Mouse (Mus musculus) neural tube, embryonic 13.5 days (tissue): ENCODE results near the gene Hacd3. TPM values are rescaled to one million over a fixed set of nuclear protein-coding genes. Genes with fewer than 3 reads are reported as not detected.

Source experiments
- ATAC-seq: fragments of 200-750 bp; cut with Nextera tagmentation; 2 replicates; pipeline ENCODE4 v1.8.0; 2017; ENCODE audit warnings: low read depth, mild to moderate bottlenecking, moderate TSS enrichment, moderate library complexity
- H3K27ac ChIP-seq: fragments of 300-500 bp; sonication (generic); replicated peaks from 2 replicates; pipeline ENCODE4 v1.5.1; 2015; ENCODE audit warnings: moderate library complexity, mild to moderate bottlenecking, inconsistent platforms
- H3K27me3 ChIP-seq: fragments of 300-500 bp; sonication (generic); 2 replicates; pipeline ENCODE4 v1.6.1; 2015; ENCODE audit warnings: mild to moderate bottlenecking, inconsistent platforms
- H3K36me3 ChIP-seq: fragments of 300-500 bp; sonication (generic); 2 replicates; pipeline ENCODE4 v1.6.1; 2015; ENCODE audit warnings: mild to moderate bottlenecking, inconsistent platforms
- H3K4me1 ChIP-seq: fragments of 300-500 bp; sonication (generic); replicated peaks from 2 replicates; pipeline ENCODE4 v1.6.1; 2015; ENCODE audit warnings: inconsistent platforms
- H3K4me2 ChIP-seq: fragments of 300-500 bp; sonication (generic); 2 replicates; pipeline ENCODE4 v1.6.1; 2015; ENCODE audit warnings: inconsistent platforms, mild to moderate bottlenecking, moderate library complexity
- H3K4me3 ChIP-seq: fragments of 300-500 bp; sonication (generic); 2 replicates; pipeline ENCODE4 v1.5.1; 2015; ENCODE audit warnings: mild to moderate bottlenecking, inconsistent platforms
- H3K9ac ChIP-seq: fragments of 300-500 bp; sonication (generic); 2 replicates; pipeline ENCODE4 v1.6.1; 2015; ENCODE audit warnings: moderate library complexity, mild to moderate bottlenecking, inconsistent platforms
- H3K9me3 ChIP-seq: fragments of 300-500 bp; sonication (generic); 2 replicates; pipeline ENCODE4 v1.6.1; 2016; ENCODE audit warnings: inconsistent platforms
- WGBS: fragments of 180-500 bp; shearing (Covaris S2); methylation state at CpG from one replicate; pipeline ENCODE4 v1.1.7; 2015; 5-methylcytosine and 5-hydroxymethylcytosine counted together
- polyA plus RNA-seq: library from polyadenylated mRNA; unstranded; fragments of >200 nt; fragmentation: Nextera tagmentation; extraction: Ambion mirVana; gene quantifications from 2 replicates; pipeline ENCODE4 v1.2.1, GENCODE M21; 2015

The Hacd3 gene
- polyA plus RNA-seq, 1 experiment from 2014 or later, result 203 TPM

GRCm38 (mm10) chr9:64980548-64980947 lies 40.9 kb downstream of the Hacd3 start:
- WGBS, result 86% methylated on average over 3 of the region's 3 CpGs
- no peak for ATAC-seq
- no peak overlapping the region for H3K27ac ChIP-seq
- no peak overlapping the region for H3K4me2 ChIP-seq
- peaks cover 95% of the 10 kb centered on the region for H3K36me3 ChIP-seq
- H3K9me3 ChIP-seq, result no peaks in the 10 kb centered on the region
- H3K4me1 ChIP-seq, result no peaks in the 10 kb centered on the region
- H3K4me3 ChIP-seq, result no peak overlapping the region
- H3K9ac ChIP-seq, result no peak overlapping the region
- no peaks in the 10 kb centered on the region for H3K27me3 ChIP-seq

- Histone ChIP-seq H3K4me1 (peaks cover 23% of the 10 kb centered on the region), H3K27ac (peak overlapping the region; percentile 87), H3K4me2 (peak overlapping the region; percentile 74), H3K36me3 (peaks cover 34% of the 10 kb centered on the region), H3K9me3 (no peaks in the 10 kb centered on the region), H3K27me3 (no peaks in the 10 kb centered on the region), H3K4me3 (peak overlapping the region; percentile 73), H3K9ac (peak overlapping the region; percentile 88)
- ATAC-seq, result peak; percentile 83
- 0% methylated on average over 17 of the region's 17 CpGs for WGBS
Observed at GRCm38 (mm10) chr9:64960978-64961320, 60.5 kb downstream of the Hacd3 start.

- WGBS, result 5% methylated on average over 29 of the region's 29 CpGs
Observed at GRCm38 (mm10) chr9:64960117-64960977, 61.1 kb downstream of the Hacd3 start, which contains the start of gene Ints14. Gene Ints14 (plus strand): TSS chr9:64960905.

GRCm38 (mm10) chr9:64957276-64957675 lies 64.2 kb downstream of the Hacd3 start:
- peaks cover 6% of the 10 kb centered on the region; the same call in 1 of the 2 replicates for H3K27me3 ChIP-seq
- H3K4me1 ChIP-seq, result peaks cover 19% of the 10 kb centered on the region
- no peak overlapping the region for H3K9ac ChIP-seq
- no peak for ATAC-seq
- no peak overlapping the region for H3K4me3 ChIP-seq
- H3K4me2 ChIP-seq, result no peak overlapping the region
- WGBS, result 85% methylated on average over 3 of the region's 3 CpGs
- no peaks in the 10 kb centered on the region for H3K9me3 ChIP-seq
- H3K27ac ChIP-seq, result no peak overlapping the region
- 0 out of 2 replicates have a peak, but pooled peaks cover under 1% of the 10 kb centered on the region for H3K36me3 ChIP-seq

More at GRCm38 (mm10) chr9:64960117-64960977, 61.1 kb downstream of the Hacd3 start, which contains the start of gene Ints14:
- H3K27ac ChIP-seq, result peak within 1 kb of the TSS; percentile 87
- H3K4me2 ChIP-seq, result peak within 1 kb of the TSS; percentile 74
- H3K9me3 ChIP-seq, result no peaks in the 10 kb centered on the region
- peaks cover 28% of the 10 kb centered on the region for H3K36me3 ChIP-seq
- peak within 1 kb of the TSS; percentile 88 for H3K9ac ChIP-seq
- peak; percentile 98 for ATAC-seq
- H3K4me1 ChIP-seq, result peaks cover 23% of the 10 kb centered on the region
- H3K4me3 ChIP-seq, result peak within 1 kb of the TSS; percentile 73
- H3K27me3 ChIP-seq, result no peaks in the 10 kb centered on the region

GRCm38 (mm10) chr9:64956337-64956736 lies 65.2 kb downstream of the Hacd3 start:
- WGBS, result 26% methylated on average over 12 of the region's 12 CpGs
- Histone ChIP-seq H3K9ac (no peak overlapping the region), H3K27ac (peak overlapping the region; percentile 61)

GRCm38 (mm10) chr9:64953190-64953589 lies 68.3 kb downstream of the Hacd3 start:
- 87% methylated on average over 7 of the region's 7 CpGs for WGBS
- H3K36me3 ChIP-seq, result no peaks in the 10 kb centered on the region

More at GRCm38 (mm10) chr9:64956337-64956736, 65.2 kb downstream of the Hacd3 start:
- ATAC-seq, result no peak
- Histone ChIP-seq H3K9me3 (no peaks in the 10 kb centered on the region), H3K4me3 (no peak overlapping the region), H3K36me3 (no peaks in the 10 kb centered on the region), H3K27me3 (peaks cover 14% of the 10 kb centered on the region), H3K4me1 (peaks cover 9% of the 10 kb centered on the region), H3K4me2 (peak overlapping the region; percentile 28)

GRCm38 (mm10) chr9:64952055-64952454 lies 69.4 kb downstream of the Hacd3 start:
- Histone ChIP-seq H3K9me3 (no peaks in the 10 kb centered on the region), H3K4me3 (no peak overlapping the region), H3K36me3 (no peaks in the 10 kb centered on the region), H3K27me3 (peaks cover 20% of the 10 kb centered on the region), H3K4me2 (no peak overlapping the region), H3K27ac (no peak overlapping the region), H3K9ac (no peak overlapping the region), H3K4me1 (no peaks in the 10 kb centered on the region)
- WGBS, result 25% methylated on average over 5 of the region's 5 CpGs
- no peak for ATAC-seq

More at GRCm38 (mm10) chr9:64953190-64953589, 68.3 kb downstream of the Hacd3 start:
- Histone ChIP-seq H3K4me1 (no peaks in the 10 kb centered on the region), H3K9ac (no peak overlapping the region), H3K27ac (no peak overlapping the region), H3K9me3 (no peaks in the 10 kb centered on the region), H3K27me3 (peaks cover 20% of the 10 kb centered on the region), H3K4me2 (no peak overlapping the region), H3K4me3 (no peak overlapping the region)
- no peak for ATAC-seq

- no peak for ATAC-seq
- 46% methylated on average over 11 of the region's 11 CpGs for WGBS
- no peaks in the 10 kb centered on the region for H3K36me3 ChIP-seq
- H3K4me3 ChIP-seq, result no peak within 1 kb of the TSS
- H3K9me3 ChIP-seq, result no peaks in the 10 kb centered on the region
- H3K27ac ChIP-seq, result no peak within 1 kb of the TSS
- no peak within 1 kb of the TSS for H3K4me2 ChIP-seq
- no peaks in the 10 kb centered on the region for H3K4me1 ChIP-seq
- peaks cover 20% of the 10 kb centered on the region for H3K27me3 ChIP-seq
- no peak within 1 kb of the TSS for H3K9ac ChIP-seq
Observed at GRCm38 (mm10) chr9:64951161-64951657, 70.3 kb downstream of the Hacd3 start, which contains the start of gene Slc24a1. Gene Slc24a1 (minus strand): TSS chr9:64951607.

GRCm38 (mm10) chr9:64947483-64948095 lies 73.9 kb downstream of the Hacd3 start:
- H3K27me3 ChIP-seq, result peaks cover 24% of the 10 kb centered on the region
- no peak overlapping the region for H3K4me3 ChIP-seq
- WGBS, result 91% methylated on average over 9 of the region's 9 CpGs

GRCm38 (mm10) chr9:64943997-64944396 lies 77.5 kb downstream of the Hacd3 start:
- Histone ChIP-seq H3K9me3 (no peaks in the 10 kb centered on the region), H3K27me3 (peaks cover 7% of the 10 kb centered on the region; the same call in 1 of the 2 replicates), H3K4me2 (peak overlapping the region; percentile 38), H3K4me1 (peaks cover 6% of the 10 kb centered on the region), H3K27ac (no peak overlapping the region), H3K36me3 (no peaks in the 10 kb centered on the region), H3K4me3 (0 out of 2 replicates have a peak overlapping the region, but pooled peaks have one; percentile 3), H3K9ac (peak overlapping the region; percentile 18; the same call in 1 of the 2 replicates)
- no peak for ATAC-seq
- 9% methylated on average over 11 of the region's 11 CpGs for WGBS

More at GRCm38 (mm10) chr9:64947483-64948095, 73.9 kb downstream of the Hacd3 start:
- no peak for ATAC-seq
- Histone ChIP-seq H3K4me2 (no peak overlapping the region), H3K27ac (no peak overlapping the region), H3K9me3 (no peaks in the 10 kb centered on the region), H3K9ac (no peak overlapping the region), H3K4me1 (peaks cover 6% of the 10 kb centered on the region), H3K36me3 (no peaks in the 10 kb centered on the region)

- 92% methylated on average over 4 of the region's 4 CpGs for WGBS
- Histone ChIP-seq H3K27me3 (peaks cover 7% of the 10 kb centered on the region; the same call in 1 of the 2 replicates), H3K9me3 (no peaks in the 10 kb centered on the region), H3K36me3 (no peaks in the 10 kb centered on the region), H3K4me2 (no peak overlapping the region), H3K4me3 (no peak overlapping the region), H3K27ac (no peak overlapping the region), H3K9ac (no peak overlapping the region), H3K4me1 (peaks cover 6% of the 10 kb centered on the region)
- no peak for ATAC-seq
Observed at GRCm38 (mm10) chr9:64941650-64942049, 79.8 kb downstream of the Hacd3 start.
